Mouse (Mus musculus) cerebellum, adult 11 months (tissue): ENCODE results near the gene Fbxo33.

ENCODE experiments used
- DNase-seq: peaks from one replicate; pipeline ENCODE4 v3.0.0; 2022

The Fbxo33 gene

DNA sequence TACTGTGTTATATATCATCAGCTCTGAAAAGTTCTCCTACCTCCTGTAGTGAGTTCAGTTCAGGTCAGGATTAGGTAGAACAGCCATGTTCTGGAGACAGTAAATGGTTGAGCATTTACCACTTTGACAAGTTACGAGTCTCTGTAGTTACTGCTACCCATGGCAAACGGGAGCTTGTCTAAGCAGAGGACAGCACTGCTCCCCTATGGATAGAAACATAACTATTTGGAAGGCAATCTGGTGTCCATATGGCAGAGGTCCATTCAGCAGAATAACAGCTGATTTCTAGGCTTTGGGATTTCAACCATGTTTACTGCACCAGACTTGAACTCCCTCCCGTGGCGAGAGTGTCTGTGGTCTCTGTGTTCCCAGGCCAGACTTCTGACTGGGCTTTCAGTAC lies 23.6 kb downstream of the Fbxo33 start:
- DNase-seq: peak; percentile 20

GRCm38 (mm10) chr12:59195065-59195464 lies 24.5 kb downstream of the Fbxo33 start:
- DNase-seq: no peak

DNA sequence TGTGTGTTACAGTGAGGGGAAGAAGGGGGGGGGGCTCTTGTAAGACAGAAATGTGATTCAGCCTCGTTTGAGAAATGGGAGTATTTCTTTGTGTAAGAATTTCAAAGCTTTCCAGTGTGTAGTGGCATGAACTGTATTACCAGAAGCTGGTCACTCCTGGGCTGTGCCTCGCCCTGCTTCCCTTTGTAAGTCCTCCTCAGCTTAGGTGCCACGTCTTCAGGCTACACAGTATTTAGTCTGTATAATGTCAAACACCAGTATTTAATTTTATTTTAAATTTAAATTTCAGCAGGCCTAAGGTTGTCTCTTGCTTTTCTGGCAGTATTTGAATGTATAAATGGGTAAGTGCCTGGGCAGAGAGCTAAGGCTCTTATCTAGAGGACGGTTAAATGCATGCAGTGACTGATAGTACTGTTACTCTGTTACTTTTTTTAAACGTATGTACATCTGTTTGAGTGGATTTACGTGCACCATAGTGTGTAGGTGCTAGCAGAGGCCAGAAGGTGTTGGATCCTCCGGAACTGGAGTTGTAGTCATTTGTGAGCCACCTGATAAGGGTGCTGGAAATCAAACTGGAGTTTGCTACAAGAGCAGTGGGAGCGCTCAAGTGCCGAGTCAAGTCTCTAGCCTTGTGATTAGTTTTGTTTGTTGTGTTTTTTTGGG lies 25.1 kb downstream of the Fbxo33 start:
- DNase-seq: no peak

DNA sequence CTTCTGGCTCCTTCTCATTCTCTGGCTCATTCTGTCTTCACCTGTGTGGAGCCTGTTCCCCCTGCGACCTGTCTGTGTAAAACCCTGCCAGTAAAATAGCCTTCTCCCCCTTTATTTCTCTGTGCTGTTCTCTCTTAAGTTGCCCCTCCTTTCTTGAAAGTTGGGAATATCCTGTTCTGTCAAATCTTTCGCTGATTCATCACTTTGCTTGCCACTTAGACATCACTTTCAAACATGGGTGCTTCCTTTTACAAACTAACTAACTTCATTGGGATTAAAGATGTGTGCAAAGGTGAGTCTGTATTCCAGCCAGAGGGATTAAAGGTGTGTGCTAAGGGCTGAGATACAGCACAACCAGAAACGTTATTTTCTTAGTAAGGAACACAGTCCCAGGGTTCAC lies 25.9 kb downstream of the Fbxo33 start:
- no peak for DNase-seq

DNA sequence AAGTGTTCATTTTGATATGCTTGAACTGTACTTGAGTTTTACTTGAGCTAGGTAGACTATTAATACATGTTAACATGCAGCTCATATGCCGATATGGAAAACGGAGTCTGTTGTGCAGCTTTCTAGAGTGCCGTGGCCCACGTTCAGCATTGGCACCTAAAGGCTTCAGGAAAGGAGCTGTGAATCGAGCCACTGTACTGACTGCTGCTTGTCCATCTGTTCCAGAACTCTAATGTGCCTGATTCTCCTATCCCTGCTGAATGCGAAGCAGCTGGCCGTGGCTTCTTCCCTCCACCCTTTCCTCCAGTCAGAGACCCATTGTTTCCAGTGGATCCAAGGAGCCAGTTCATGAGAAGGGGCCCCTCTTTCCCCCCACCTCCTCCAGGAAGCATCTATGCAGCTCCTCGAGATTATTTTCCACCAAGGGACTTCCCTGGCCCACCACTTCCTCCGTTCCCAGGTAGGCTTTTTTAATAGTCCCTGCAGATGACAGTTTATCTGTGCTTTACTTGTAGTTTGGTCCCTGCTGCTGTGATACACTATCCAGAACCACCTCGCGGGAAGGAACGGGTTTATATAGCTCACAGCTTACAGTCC lies 31.3 kb downstream of the Fbxo33 start:
- DNase-seq: no peak

DNA sequence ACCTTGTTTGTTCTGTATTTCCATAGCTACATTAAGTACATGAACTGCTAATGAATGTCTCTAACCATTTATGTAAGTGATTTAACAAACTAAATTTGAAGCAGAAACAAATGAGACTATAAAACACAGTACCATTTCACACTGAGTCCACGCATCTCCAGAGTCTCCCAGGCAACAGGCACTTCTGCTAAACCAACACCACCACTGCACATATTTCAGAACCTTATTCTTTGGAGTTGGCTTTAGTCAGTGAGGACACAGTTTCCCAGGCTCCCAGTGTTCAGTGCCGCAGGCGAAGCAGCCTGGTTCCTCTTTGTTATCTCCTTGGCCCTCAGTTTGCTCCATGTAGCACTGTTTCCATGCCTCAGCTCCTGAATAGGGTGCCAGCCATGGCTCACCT lies 41.7 kb downstream of the Fbxo33 start:
- DNase-seq: no peak

DNA sequence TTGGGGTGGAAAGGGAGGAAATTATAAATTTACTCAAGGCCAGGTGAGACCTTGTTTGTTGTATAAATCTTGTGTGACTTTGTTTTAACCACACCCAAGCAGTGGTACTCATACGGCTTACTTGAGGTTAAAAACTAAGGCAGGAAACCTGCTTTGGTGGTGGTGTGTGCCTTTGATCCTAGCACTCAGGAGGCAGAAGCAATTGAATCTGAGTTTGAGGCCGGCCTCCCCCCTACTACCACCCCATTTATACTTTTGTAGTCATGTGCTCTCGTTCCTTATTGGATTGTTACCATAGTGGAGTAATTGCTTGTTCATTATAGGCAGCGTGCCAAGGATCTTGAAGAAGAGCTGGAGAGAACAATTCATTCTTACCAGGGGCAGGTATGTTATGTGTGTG lies 49.6 kb downstream of the Fbxo33 start:
- DNase-seq: no peak

- DNase-seq: no peak
These were observed 53.0 kb downstream of the Fbxo33 start for GRCm38 (mm10) chr12:59166557-59166956.

DNA sequence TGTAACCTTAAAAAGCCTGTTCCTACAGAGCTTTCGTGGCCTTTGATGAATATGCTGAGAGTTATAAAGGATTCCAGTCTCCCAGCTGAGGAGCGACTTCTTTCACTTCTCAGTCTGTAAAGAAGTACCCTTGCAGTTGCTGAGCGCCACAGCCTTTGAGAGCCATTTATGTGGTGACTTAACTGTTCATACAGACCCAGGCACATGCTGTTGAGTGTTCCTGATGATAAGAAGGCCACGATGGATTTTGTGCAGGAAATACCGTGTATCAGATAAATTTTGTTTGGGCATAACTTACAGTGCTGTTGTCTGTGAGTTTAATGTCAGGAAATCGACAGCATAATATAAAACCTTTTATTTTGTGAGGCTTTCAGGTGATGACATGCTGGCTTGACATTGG lies 55.0 kb downstream of the Fbxo33 start:
- no peak for DNase-seq

DNA sequence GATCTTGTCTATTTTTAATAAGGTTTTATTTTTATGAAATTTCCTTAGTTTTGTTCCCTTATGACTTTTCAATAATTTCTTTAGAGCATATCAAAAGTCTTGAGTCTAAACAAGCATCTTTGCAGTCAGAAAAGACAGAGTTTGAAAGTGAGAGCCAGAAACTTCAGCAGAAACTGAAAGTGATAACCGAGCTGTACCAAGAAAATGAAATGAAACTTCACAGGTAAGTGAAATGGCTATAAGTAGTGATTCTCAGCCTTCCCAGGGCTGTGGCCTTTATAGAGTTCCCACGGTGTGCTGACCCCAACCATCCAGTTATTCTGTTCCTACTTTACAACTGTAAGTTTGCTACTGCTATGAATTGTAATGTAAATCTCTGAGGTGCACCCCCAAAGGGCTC lies 56.7 kb downstream of the Fbxo33 start:
- DNase-seq: no peak

- no peak for DNase-seq
These were observed 58.4 kb downstream of the Fbxo33 start for GRCm38 (mm10) chr12:59161091-59161490.
